Mouse (Mus musculus) ES-E14 (cell line): ENCODE data around the gene Npas2. TPM values are rescaled to one million over a fixed set of nuclear protein-coding genes. Genes with fewer than 3 reads are reported as not detected.

Experiments used
- DNase-seq: peaks from one replicate; pipeline ENCODE4 v3.0.0-alpha.2; 2013; ENCODE audit warnings: low read depth, low spot score
- H3K27ac ChIP-seq: 2 replicates; pipeline ENCODE4 v1.5.1; 2012; ENCODE audit warnings: low read depth, mild to moderate bottlenecking, low read length, moderate library complexity, mixed read lengths; ENCODE audit not compliant: poor library complexity, insufficient read depth, severe bottlenecking
- H3K36me3 ChIP-seq: 2 replicates; pipeline ENCODE4 v1.6.1; 2012; ENCODE audit warnings: mild to moderate bottlenecking, low read length, moderate library complexity, mixed read lengths; ENCODE audit not compliant: control insufficient read depth, poor library complexity, insufficient read depth, severe bottlenecking
- H3K4me1 ChIP-seq, 2 experiments: fragments of 150-350 bp in 1 of 2; sonication (generic) in 1 of 2; 2 replicates each; pipeline ENCODE4 v1.6.1; 2012; ENCODE audit warnings: low read length in 2 of 2, mild to moderate bottlenecking in 1 of 2, mixed read lengths in 1 of 2; ENCODE audit not compliant: control insufficient read depth in 2 of 2, insufficient read depth in 2 of 2, poor library complexity in 1 of 2
- H3K4me3 ChIP-seq, 2 experiments: fragments of 150-350 bp in 1 of 2; sonication (generic) in 1 of 2; 2 replicates each; pipeline ENCODE4 v1.5.1; 2012; ENCODE audit warnings: low read length in 2 of 2, low read depth in 1 of 2, mild to moderate bottlenecking in 1 of 2, mixed read lengths in 1 of 2; ENCODE audit not compliant: insufficient read depth in 1 of 2, poor library complexity in 1 of 2, severe bottlenecking in 1 of 2
- H3K9ac ChIP-seq: 2 replicates; pipeline ENCODE4 v1.6.1; 2012; ENCODE audit warnings: low read depth, mild to moderate bottlenecking, low read length, mixed read lengths; ENCODE audit not compliant: poor library complexity, insufficient read depth, severe bottlenecking
- H3K9me3 ChIP-seq: fragments of 150-350 bp; sonication (generic); 2 replicates; pipeline ENCODE4 v1.6.1; 2012; ENCODE audit warnings: low read depth, mild to moderate bottlenecking, low read length; ENCODE audit not compliant: control insufficient read depth, insufficient read depth
- CHD2 ChIP-seq: IDR thresholded peaks from 2 replicates; pipeline ENCODE4 v1.6.1; 2014; ENCODE audit warnings: mild to moderate bottlenecking, low read depth, low read length, inconsistent platforms
- HCFC1 ChIP-seq: IDR thresholded peaks from 2 replicates; pipeline ENCODE4 v1.6.1; 2012; ENCODE audit warnings: low read length, inconsistent platforms, borderline replicate concordance; ENCODE audit not compliant: insufficient read depth
- MAFK ChIP-seq: IDR thresholded peaks from 2 replicates; pipeline ENCODE4 v1.6.1; 2014; ENCODE audit warnings: mild to moderate bottlenecking, low read depth, low read length, inconsistent platforms; ENCODE audit not compliant: insufficient read depth
- ZC3H11A ChIP-seq: IDR thresholded peaks from 2 replicates; pipeline ENCODE4 v1.6.1; 2012; ENCODE audit warnings: low read depth, mild to moderate bottlenecking, inconsistent platforms, low read length, borderline replicate concordance
- ZNF384 ChIP-seq: IDR thresholded peaks from 2 replicates; pipeline ENCODE4 v1.6.1; 2012; ENCODE audit warnings: low read depth, low read length, inconsistent platforms
- in situ Hi-C, 2 experiments: fragments of 600-800 bp; cut with MboI; formaldehyde crosslinking; loops; one replicate each; pipeline ENCODE4 v1.15.1; 2025; ENCODE audit warnings: low sequenced_read_pairs in 2 of 2, inconsistent platforms in 1 of 2; ENCODE audit not compliant: unreplicated experiment in 2 of 2
- total RNA-seq: library from RNA; depleted of rRNA; stranded (reverse); fragments of 300-350 nt; gene quantifications from 2 replicates; pipeline ENCODE4 v1.2.3, GENCODE M21; 2012

The Npas2 gene
- total RNA-seq, 1 experiment: 0.09 TPM

- no peaks in the 10 kb centered on the region for H3K9me3 ChIP-seq
- no peak overlapping the region for H3K9ac ChIP-seq
- H3K4me3 ChIP-seq: no peak overlapping the region
- H3K4me1 ChIP-seq: peaks cover 0 to 4% of the 10 kb centered on the region in 2 experiments; a peak in 2 of 4 replicates
- in situ Hi-C loops: loop anchor here in 1 of 2 experiments (25.0 kb wide), 1 partner anchor 174 kb away; no protein-coding TSS in a partner anchor
- no peaks in the 10 kb centered on the region for H3K36me3 ChIP-seq
- TF ChIP-seq MAFK (no peak), ZC3H11A (no peak), HCFC1 (no peak), CHD2 (no peak), ZNF384 (no peak)
- no peak overlapping the region for H3K27ac ChIP-seq
- no peak for DNase-seq
Measured at GRCm38 (mm10) chr1:39185833-39186232, 7.7 kb upstream of the Npas2 start.

GRCm38 (mm10) chr1:39186711-39187437 lies 6.7 kb upstream of the Npas2 start:
- DNase-seq: peak; percentile 80
- no peak overlapping the region for H3K27ac ChIP-seq
- H3K4me3 ChIP-seq: no peak overlapping the region
- H3K4me1 ChIP-seq: peaks cover 0 to 4% of the 10 kb centered on the region in 2 experiments; a peak in 2 of 4 replicates
- no peak overlapping the region for H3K9ac ChIP-seq
- no peaks in the 10 kb centered on the region for H3K36me3 ChIP-seq
- no peaks in the 10 kb centered on the region for H3K9me3 ChIP-seq
- no peak for TF ChIP-seq HCFC1
- TF ChIP-seq CHD2: no peak
- no peak for TF ChIP-seq MAFK
- TF ChIP-seq ZC3H11A: no peak
- no peak for TF ChIP-seq ZNF384
- in situ Hi-C loops: loop anchor here in 1 of 2 experiments (25.0 kb wide), 1 partner anchor 175 kb away; no protein-coding TSS in a partner anchor

GRCm38 (mm10) chr1:39191122-39191521 lies 2.4 kb upstream of the Npas2 start:
- Histone ChIP-seq H3K27ac (no peak overlapping the region), H3K4me3 (no peak overlapping the region), H3K36me3 (no peaks in the 10 kb centered on the region), H3K4me1 (peaks cover 4% of the 10 kb centered on the region in 2 experiments; a peak in 3 of 4 replicates), H3K9me3 (no peaks in the 10 kb centered on the region), H3K9ac (no peak overlapping the region)
- TF ChIP-seq ZC3H11A (no peak), CHD2 (no peak), HCFC1 (no peak), MAFK (no peak), ZNF384 (no peak)
- in situ Hi-C loops: loop anchor here in 1 of 2 experiments (25.0 kb wide), 1 partner anchor 179 kb away; no protein-coding TSS in a partner anchor
- DNase-seq: no peak

- peak overlapping the region; percentile 73 to 98 for H3K4me3 ChIP-seq
- H3K9ac ChIP-seq: no peak overlapping the region
- in situ Hi-C loops: loop anchor here in 1 of 2 experiments (25.0 kb wide), 1 partner anchor 180 kb away; no protein-coding TSS in a partner anchor
- peaks cover 0 to 6% of the 10 kb centered on the region in 2 experiments; a peak in 1 of 4 replicates for H3K4me1 ChIP-seq
- no peak overlapping the region for H3K27ac ChIP-seq
- no peaks in the 10 kb centered on the region for H3K9me3 ChIP-seq
- no peak for DNase-seq
- no peak for TF ChIP-seq MAFK
- TF ChIP-seq ZC3H11A: no peak
- no peak for TF ChIP-seq HCFC1
- no peak for TF ChIP-seq ZNF384
- no peak for TF ChIP-seq CHD2
- H3K36me3 ChIP-seq: no peaks in the 10 kb centered on the region
Measured at GRCm38 (mm10) chr1:39192460-39192996, 1.0 kb upstream of the Npas2 start.
